Mouse (Mus musculus): ENCODE measurements around the gene Ric3.

Gene Ric3

DNA sequence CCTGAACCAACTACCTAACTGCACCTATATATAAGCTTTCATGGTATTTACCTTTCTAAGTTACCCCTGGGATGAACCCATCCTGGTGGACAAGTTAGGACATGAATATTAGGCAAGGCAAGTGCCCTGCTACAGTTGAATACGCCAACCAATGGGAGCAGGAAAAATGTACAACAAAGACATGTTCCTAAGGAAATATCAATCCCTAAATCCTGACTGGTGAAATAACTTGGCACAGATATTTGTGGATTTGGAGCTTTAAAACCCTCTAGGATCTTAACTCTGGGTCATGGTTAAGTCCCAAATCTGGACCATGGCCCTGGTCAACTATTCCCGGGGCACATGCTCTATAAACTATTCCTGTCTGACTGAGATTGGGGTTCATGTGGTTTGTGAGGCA is 37.3 kb downstream of the Ric3 start:
- DNase-seq (ENCODE audit: low spot score), result no peak

DNA sequence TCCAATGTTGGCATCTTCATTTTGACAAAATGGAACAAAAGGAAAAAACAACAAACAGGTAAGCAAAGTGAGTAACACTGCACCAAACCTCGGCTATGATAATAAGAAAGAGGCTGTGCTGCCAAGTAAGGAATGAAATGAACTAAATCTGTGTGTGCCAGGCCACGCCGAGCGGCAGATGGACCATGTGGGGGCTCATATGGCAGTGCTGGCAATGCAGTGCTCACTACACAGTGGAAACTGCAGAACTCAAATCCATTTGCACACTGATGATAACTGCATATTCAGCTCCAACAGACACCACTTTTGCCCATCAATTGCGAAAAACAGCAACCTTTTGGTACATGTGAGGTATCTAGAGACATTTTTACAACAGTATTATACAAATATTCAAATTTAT is 43.7 kb downstream of the Ric3 start:
- DNase-seq (ENCODE audit: low spot score), result no peak

DNA sequence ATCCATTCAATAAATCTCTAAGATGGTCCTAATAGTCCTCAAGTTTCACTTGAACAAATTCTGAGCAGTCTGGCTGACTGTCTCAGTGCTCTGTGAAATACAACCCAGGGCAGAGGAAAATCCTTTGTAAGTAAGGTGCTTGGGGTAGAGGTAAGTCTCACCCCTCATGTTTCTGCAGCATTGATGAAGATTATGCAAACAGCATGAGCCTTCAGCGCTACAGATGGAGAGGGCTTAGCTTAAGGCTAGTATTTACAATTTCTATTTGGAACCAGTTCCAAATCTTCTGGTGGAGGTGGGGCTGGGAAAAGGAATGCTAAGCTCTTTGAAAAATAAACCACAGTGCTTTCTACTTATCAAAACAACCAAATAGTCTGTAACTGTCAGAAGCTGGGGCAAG is 44.1 kb downstream of the Ric3 start:
- DNase-seq (ENCODE audit: low spot score), result no peak

DNA sequence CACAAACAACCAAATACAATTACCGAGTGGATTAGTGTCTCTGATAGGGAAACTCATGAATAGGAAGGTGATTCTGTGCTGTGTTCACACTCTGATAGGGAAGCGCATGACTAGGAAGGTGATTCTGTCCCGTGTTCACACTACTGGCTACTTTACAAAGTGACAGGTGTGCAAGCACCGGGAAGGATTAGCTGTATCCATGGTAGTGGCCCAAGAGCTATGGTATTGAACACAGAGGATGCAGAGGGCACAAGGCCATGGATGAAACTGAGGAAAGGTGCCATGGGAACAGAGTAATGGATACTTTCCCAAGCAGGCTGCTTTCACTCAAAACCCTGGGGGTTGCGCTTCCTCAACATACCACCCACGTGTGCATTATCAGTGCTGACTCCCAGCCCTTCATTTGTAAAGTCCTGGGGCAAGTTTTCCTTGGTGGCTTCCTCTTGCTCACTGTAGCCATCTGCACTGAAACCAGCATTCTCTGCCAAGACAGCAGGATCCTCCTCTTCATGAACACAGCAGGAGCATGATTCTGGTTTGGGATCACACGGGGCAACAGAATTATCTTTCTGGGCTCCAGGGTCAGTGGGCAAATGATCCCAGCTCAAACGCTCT is 44.9 kb downstream of the Ric3 start:
- no peak for DNase-seq (ENCODE audit: low spot score)

DNA sequence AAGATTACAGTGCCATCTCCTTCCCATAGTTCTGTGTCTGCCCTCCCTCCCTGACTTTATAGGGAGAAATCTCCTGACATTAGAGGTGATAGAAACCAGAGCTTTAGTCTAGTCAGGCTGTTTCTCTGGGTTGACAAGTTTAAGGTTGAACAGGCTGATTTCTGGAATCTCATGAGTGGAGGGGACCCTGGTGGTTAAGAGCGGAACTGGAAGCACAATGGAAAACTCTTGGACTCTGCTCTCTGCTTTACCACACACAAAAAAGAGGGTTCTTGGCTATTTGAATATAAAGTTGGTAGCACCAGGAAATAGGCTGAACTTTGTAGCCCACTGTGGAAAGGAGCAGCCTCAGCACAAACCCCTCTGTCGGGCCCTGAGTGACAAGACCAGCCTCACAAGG is 51.1 kb downstream of the Ric3 start:
- no peak for DNase-seq (ENCODE audit: low spot score)

DNA sequence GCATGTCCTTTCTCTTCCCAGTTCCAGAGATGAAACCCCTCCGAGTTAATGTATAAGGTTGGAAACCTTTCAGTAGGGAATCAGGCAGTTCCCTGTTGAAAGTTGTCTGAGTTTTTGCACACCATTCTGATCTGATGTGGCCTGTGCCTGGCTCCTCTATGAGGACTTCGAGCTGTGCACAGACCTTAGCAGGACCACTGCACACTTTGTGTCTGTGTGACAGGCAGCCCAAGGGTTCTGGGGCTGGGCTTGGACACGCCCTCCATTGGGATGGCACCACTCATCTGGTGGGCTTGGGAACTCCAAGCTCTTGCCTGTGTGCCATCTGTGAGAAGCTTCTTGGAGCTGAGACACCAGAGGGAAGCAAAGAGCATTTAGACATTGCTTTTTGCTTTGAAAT is 51.8 kb downstream of the Ric3 start:
- DNase-seq (ENCODE audit: low spot score), result no peak

DNA sequence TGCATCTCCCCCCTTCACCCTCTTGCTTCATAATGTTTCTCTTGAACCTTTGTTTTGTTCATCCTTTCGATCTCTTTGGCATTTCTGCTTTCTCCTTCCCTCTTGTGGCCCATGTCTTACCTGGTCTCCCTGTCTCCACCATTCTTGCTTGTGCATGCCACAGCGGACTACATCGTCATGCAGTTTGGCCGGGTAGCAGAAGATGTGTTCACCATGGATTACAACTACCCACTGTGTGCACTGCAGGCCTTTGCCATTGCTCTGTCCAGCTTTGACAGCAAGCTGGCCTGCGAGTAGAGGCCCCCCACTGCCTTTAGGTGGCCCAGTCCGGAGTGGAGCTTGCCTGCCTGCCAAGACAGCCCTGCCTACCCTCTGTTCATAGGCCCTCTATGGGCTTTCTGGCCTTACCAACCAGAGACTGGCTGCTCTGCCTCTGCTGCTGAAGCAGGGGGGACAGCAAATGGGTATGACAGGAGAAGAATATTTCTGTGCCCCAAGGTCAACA is 53.1 kb downstream of the Ric3 start:
- no peak for DNase-seq (ENCODE audit: low spot score)

DNA sequence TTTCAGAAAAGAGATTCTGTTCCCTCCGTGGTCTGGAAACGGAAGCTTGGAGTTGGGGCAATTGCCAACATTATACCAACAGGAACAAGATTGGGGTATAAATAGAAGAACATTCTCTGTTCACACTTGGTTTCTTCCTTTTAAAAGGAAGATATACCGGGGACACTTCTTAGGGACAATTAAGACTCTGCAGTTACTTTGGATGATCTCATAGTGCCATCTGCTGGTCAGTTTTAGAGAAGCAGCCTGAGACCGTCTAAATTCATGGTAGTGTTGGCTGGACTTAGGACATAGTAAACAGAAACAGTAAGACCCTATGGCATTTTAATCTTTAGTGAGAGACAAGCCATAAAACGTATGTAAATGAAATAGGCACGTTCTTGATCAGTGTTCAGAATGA is 54.9 kb downstream of the Ric3 start:
- DNase-seq (ENCODE audit: low spot score), result peak; percentile 60

DNA sequence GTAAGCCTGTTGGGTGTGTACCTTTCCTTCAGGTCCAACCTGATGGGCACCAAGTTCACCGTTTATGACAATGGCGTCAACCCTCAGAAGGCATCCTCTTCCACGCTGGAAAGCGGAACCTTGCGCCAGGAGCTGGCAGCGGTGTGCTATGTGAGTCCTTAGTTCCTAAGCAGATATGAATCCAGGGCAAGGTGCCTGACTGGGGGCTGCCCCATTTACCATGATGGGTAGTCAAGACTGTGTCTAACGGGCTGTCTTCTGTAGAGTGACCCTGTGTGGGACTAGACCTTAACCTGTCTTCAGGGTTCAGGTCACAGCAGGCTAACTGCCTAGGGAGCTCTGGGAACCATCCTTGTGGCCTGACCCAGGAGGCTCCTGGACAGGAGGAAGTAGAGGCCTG is 55.4 kb downstream of the Ric3 start:
- DNase-seq (ENCODE audit: low spot score), result no peak

DNA sequence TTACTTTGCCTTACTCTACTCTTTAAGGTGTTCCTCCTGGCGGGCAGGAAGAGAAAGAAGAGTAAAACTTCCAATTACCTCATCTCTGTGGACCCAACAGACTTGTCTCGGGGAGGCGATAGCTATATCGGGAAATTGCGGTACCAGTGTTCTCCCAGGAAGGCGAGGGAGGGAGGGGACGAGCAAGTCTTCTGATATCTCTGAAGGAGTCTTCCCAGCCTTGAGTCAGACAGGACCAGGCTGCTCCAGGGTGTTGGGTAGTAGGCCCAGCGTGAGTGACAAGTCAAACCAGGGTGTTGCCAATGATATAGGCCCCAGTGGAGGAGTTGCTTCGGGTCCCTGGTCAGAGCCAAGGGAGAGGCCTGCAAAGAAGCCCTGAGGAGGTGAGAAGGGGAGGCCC is 56.2 kb downstream of the Ric3 start:
- no peak for DNase-seq (ENCODE audit: low spot score)

DNA sequence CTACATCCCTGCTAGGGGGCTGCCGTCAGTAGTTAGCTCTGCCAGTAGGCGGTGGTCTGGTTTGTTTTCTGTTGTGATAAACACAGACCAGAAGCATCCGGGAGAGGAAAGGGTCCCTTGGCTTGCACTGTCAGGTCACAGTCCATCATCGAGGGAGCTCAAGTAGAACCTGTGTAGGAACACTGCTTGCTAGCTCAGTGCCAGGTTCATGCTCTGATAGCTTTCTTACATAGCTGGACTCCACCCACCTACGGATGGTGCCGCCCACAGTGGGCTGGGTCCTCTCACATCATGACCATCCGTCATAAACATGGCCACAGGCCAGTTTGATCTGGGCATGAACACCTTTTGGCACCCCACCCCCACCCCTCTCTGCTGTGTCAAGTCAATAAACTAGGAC is 57.4 kb downstream of the Ric3 start:
- DNase-seq (ENCODE audit: low spot score), result no peak

DNA sequence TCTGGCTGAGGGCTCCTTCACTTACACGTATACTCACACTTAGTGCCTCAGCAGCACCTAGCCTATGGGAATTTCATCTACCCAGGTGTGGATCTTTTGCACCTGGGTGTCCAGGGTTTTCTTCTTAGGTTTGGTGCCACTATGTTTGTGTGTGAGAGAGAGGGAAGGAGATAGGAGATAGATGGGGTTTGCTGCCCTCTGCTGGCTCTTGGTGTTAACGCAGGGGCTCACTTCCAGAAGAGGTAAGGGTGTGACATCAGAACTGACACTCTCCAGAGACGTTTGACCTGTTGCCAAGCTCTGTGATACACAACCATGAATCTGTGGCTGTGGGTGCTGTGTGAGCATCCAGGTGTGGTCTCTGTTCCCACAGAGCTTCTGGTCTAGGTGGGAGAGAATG is 61.7 kb downstream of the Ric3 start:
- DNase-seq (ENCODE audit: low spot score), result peak; percentile 76

DNA sequence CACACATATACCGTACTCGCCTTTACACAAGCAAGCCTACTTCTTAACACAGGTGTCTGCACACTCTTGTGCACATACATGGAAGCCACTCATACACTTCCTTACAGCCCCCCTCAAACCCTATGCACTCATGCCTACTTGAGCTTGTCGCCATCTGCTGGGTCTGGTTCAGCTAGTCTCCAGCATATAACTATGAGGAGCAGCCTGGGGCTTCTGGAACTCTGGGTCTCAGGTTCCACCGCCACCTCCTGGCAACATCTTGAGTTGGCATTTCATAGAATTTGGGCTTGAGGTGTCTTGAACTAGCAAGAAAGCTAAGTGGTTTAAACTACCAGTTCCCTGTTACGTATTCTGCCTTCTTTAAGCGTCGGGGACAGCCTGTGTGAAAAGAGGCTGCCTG is 63.9 kb downstream of the Ric3 start:
- DNase-seq (ENCODE audit: low spot score), result no peak

DNA sequence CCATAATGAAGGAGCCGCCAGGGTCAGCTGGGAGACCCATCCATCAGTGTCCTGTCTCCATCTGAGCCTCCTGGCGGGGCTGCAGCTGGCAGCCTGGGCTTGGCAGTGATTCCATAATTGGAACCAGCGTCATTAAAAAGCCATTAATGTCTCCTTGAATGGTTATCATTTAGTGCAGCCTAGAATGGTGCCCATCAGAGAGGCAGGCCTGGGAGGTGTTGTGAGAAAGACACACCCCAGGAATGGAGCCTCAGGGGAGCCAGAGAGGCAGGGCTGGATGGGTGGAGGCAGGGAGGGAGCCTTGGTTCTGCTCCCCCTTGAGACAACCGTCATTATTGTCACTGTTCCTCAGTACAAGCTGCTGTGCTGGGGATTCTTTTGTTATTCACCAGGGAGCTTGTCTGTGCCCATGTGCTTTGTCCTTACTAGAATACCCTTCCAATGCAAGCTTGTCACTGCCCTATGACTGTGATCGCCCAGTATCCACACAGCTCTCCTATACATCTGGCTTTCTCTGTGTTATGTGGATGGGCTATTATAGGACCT is 66.7 kb downstream of the Ric3 start:
- DNase-seq (ENCODE audit: low spot score), result no peak

DNA sequence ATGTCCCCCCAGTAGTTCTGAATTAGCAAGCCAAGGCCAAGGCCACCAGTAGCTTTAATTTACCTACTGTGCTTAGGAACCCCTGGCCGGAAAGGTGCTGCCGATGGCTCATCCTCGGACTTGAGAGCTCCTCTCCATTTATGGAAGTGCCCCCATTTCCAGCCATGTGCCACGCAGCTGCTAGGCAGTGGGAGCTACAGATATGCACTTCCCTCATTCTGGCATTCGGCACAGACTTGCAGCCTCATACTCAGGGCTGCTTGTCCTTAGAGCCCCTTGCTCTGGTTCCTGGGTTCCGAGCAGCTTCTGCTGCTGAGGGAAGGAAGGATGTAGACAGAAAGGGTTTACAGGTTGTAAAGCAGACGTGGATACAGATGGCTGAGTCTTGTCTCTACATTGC is 68.3 kb downstream of the Ric3 start:
- DNase-seq (ENCODE audit: low spot score), result no peak

DNA sequence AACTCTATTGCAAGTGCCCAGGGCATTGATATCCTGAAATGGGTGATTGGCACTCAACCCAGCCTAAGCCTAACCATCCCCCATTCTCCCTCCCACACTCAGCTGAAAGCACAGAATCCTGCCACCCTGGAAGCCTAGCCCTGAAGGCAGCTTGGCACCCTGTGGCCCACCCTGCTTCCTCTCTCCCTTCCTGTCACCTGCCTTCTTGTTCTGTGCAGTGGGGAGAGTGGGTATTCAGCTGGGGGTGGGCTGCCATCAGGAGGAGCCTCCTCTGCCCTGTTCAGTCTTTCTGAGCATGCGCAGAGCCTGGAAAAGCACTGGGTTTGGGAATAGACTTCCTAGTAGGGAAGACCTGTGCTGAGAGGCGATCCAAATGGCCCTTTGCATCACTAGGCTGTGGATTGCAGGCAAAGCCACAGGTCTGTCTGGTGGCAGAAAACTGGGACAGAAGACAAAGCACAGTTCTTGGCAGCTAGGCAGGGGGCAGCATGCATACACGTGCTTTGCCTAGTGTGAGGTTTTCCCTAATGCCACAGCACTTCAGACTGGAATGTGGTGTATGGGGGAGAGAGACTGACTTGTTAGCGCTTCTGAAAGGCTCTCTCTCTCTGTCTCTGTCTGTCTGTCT is 70.0 kb downstream of the Ric3 start:
- no peak for DNase-seq (ENCODE audit: low spot score)

DNA sequence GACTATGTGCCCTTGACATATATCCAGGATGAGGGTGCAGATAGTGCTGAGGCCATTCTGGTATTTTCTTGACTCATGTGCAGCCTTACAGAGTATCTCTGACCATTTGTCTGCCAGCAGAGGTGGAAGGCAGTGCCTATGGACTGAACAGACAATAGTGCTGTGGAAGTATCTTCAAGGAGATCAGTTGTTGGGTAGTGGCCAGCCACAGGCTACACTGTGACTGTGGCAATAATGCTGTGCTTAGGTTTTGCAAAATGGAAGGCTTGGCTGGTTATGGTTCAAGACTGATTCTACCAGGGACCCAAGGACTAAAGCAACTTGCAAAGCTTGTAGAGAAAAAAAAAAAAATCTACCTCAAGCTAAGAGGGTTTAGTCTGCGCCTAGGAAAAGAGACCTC is 70.6 kb downstream of the Ric3 start:
- DNase-seq (ENCODE audit: low spot score), result no peak

DNA sequence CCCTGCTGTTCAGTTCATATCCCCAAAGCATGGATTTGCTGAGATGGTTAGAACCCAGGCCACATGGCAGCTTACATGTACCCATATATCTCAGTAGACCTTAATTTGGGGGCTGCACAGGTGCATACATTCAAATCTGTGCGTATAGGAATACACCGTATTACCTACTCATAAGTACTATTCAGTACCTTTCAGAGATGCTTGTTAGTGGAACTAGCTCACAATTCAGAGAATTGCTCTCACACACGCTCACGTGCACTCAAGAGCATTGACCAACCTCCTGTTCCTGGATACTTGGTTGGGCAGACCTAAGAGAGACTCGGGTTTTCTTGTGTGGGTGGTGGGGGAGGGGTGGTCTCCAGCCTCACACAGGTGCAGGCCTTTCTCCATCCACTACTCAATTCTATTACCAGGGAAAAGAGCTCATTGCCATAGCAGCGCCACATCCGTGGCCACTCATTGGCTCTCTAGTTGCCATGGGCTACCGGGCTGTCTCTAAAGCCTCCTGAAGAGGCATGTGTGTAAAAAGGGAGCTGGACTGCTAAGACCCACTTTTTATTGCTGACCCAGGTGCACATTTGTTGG is 71.4 kb downstream of the Ric3 start:
- no peak for DNase-seq (ENCODE audit: low spot score)

DNA sequence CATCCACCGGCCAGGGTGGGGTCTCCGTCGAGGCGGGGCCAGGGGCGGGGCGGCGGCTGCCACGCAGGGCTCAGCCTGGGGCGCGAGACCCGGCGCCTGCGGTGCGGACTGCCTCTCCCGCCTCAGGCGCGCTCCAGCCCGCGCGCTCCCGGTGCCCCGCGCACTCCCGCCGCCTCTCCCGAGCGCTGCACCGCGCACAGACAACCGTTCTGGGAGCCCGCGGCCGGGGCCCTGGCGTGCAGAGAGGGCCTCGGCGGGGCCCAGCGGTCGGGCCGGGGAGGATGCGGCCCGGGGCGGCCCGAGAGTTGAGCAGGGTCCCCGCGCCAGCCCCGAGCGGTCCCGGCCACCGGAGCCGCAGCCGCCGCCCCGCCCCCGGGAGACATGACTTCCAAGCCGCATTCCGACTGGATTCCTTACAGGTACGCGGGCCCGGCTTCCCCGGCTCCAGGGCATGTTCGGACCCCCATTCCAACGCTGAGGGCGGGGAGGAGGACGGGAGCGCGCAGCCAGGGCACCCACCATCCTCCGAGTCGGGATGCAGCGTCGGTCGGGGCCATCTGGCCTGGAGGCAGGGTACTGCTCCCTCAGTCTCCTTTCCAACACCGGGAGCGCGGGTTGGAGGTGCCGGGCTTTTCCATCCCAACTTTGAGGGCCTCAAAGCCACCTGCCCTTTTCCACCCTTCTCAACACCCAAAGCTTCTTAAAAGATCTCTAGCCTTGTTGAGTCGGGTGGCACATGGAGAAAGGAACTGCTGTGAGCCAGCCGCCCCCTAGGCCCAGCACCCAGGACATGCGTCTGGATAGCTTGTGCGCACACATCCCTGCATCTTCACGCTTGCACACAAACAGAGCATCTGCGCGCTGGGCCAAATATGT is 72.2 kb downstream of the Ric3 start:
- peak; percentile 50 for DNase-seq (ENCODE audit: low spot score)

DNA sequence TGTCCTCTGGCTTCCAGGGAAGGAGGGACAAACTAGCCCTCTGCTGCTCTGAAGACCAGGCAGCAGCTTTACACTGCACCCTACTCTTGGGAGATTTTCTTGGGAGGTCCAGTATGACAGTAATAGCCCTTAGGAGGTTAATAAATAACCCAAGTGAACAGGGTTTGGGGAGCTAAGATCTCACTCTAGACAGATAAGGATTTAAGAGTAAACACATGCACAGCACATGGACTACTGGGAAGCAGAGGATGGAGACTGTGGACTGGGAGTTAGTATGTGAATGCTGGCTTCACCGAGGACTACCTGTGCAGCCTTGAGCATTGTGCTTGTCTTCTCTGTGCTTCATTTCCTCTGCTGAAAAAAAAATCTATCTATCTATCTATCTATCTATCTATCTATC is 73.9 kb downstream of the Ric3 start:
- DNase-seq (ENCODE audit: low spot score), result no peak

DNA sequence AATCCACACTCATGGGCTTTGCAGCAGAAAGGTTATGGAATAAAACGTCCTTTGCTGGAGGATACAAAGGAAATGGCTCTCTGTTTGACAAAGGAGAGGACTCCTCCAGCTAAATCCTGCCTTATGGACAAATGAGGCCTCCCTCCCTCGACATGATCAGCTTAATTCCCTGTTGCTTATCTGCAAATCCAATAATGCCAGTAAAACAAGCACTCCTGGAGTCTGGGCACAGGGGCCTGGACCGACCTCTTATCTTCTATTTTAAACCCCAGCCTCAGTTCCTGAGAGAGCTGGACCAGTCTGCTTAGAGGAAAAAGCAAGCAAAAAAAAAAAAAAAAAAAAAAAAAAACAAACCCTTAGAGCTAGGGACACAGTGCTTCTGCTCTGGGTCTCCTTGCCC is 79.5 kb downstream of the Ric3 start:
- DNase-seq (ENCODE audit: low spot score), result no peak

DNA sequence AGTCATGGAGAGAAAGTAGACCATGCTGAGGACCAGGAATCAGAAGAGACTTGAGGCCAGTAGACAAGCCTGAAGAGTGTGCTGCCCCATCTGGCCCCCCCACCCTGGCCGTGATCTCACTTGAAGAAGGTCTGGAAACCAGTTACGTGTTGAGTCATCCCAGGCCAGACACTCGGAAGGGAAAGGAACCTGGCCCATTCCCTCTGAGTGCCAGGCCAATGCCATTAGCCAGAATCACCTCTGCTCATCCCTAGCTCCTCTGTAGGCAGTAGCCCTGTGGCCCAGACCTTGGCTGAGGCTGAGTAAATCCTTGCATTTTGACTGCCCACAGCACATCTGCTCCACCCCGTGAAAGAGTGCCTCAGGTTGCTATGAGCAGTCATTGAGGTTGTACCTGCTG is 81.2 kb downstream of the Ric3 start:
- no peak for DNase-seq (ENCODE audit: low spot score)

Data from testis, postnatal 10 days (tissue).